Mouse (Mus musculus) ES-Bruce4 (cell line): ENCODE data around the gene Jup.

Source experiments
- CTCF ChIP-seq: IDR thresholded peaks from one replicate; pipeline ENCODE4 v1.8.1; 2011; ENCODE audit warnings: low read depth, low read length
- EP300 ChIP-seq: IDR thresholded peaks from 2 replicates; pipeline ENCODE4 v1.6.1; 2011; ENCODE audit warnings: low read depth, low read length; ENCODE audit not compliant: insufficient read depth
- POLR2A ChIP-seq: IDR thresholded peaks from one replicate; pipeline ENCODE4 v1.8.1; 2011; ENCODE audit warnings: low read length; ENCODE audit not compliant: insufficient read depth

GRCm38 (mm10) chr11:100391884-100392345 is 5.6 kb downstream of the Jup start:
- TF ChIP-seq POLR2A (no peak), CTCF (no peak), EP300 (no peak)
